Mouse (Mus musculus) neural tube, embryonic 10.5 days (tissue): Measurements from ENCODE around the gene Cldn7.
A peak's percentile ranks its signal among the peaks of the same experiment; 100 is the strongest.
"Not testable (repeated sequence)": the region's sequence is repeated elsewhere in the genome, so short reads cannot be mapped to it uniquely, and the experiment has no call there.

Source experiments
- DNase-seq: peaks from one replicate; pipeline ENCODE4 v3.0.0-alpha.2; 2017; ENCODE audit warnings: low spot score; ENCODE audit errors: extremely low spot score

Gene Cldn7

GRCm38 (mm10) chr11:69953267-69953915, 11.2 kb upstream of the Cldn7 start:
- no peak for DNase-seq

- not testable (repeated sequence) for DNase-seq
These were observed 9.0 kb upstream of the Cldn7 start for GRCm38 (mm10) chr11:69955618-69956017.

GRCm38 (mm10) chr11:69956218-69956617, 8.4 kb upstream of the Cldn7 start:
- no peak for DNase-seq

- DNase-seq: no peak
These were observed 4.0 kb upstream of the Cldn7 start for GRCm38 (mm10) chr11:69960616-69961015.

GRCm38 (mm10) chr11:69961841-69962240, 2.7 kb upstream of the Cldn7 start:
- no peak for DNase-seq

- peak; percentile 30 for DNase-seq
These were observed 859 bp downstream of the Cldn7 start for GRCm38 (mm10) chr11:69965271-69966005.

GRCm38 (mm10) chr11:69966006-69966859, 1.7 kb downstream of the Cldn7 start:
- peak; percentile 57 for DNase-seq

- DNase-seq: no peak
These were observed 2.4 kb downstream of the Cldn7 start for GRCm38 (mm10) chr11:69966860-69967517.

GRCm38 (mm10) chr11:69968793-69969192, 4.2 kb downstream of the Cldn7 start:
- no peak for DNase-seq

- DNase-seq: no peak
These were observed 5.6 kb downstream of the Cldn7 start for GRCm38 (mm10) chr11:69970222-69970621.

GRCm38 (mm10) chr11:69970775-69971174, 6.2 kb downstream of the Cldn7 start:
- no peak for DNase-seq

- no peak for DNase-seq
These were observed 10.3 kb downstream of the Cldn7 start for GRCm38 (mm10) chr11:69974907-69975306.

GRCm38 (mm10) chr11:69976271-69976670, 11.7 kb downstream of the Cldn7 start:
- no peak for DNase-seq

GRCm38 (mm10) chr11:69979827-69980195, 15.2 kb downstream of the Cldn7 start:
- DNase-seq: no peak

GRCm38 (mm10) chr11:69980196-69981140, 15.9 kb downstream of the Cldn7 start:
- DNase-seq: peak; percentile 99

- DNase-seq: no peak
These were observed 16.7 kb downstream of the Cldn7 start, which contains the start of gene Ctdnep1 for GRCm38 (mm10) chr11:69981141-69981762. TSS of gene Ctdnep1 (plus strand) at chr11:69981156.

GRCm38 (mm10) chr11:69982225-69982624, 17.6 kb downstream of the Cldn7 start, which contains the start of gene Elp5:
TSS of gene Elp5 (minus strand) at chr11:69982517.
- DNase-seq: no peak

- no peak for DNase-seq
These were observed 18.3 kb downstream of the Cldn7 start for GRCm38 (mm10) chr11:69982877-69983276.

GRCm38 (mm10) chr11:69983377-69983776, 18.8 kb downstream of the Cldn7 start:
- no peak for DNase-seq

- no peak for DNase-seq
These were observed 19.9 kb downstream of the Cldn7 start for GRCm38 (mm10) chr11:69984431-69984830.
